Mouse (Mus musculus): Measurements from ENCODE around the gene Olfr450.

Olfr450 gene

GRCm38 (mm10) chr6:42811639-42812038 lies at the start of gene Olfr450:
Gene Olfr450 (plus strand): TSS chr6:42811939.
- DNase-seq (ENCODE audit: low read depth, low spot score), result no peak

GRCm38 (mm10) chr6:42777066-42777465 lies 34.7 kb upstream of the Olfr450 start:
- DNase-seq (ENCODE audit: low read depth, low spot score), result no peak

- DNase-seq (ENCODE audit: low read depth, low spot score), result no peak
These were observed 26.9 kb upstream of the Olfr450 start, which contains the start of gene Olfr452 for GRCm38 (mm10) chr6:42784793-42785192. Gene Olfr452 (plus strand): TSS chr6:42785093.

- DNase-seq (ENCODE audit: low read depth, low spot score), result no peak
These were observed 21.3 kb upstream of the Olfr450 start for GRCm38 (mm10) chr6:42790247-42790948.

GRCm38 (mm10) chr6:42790949-42791556 lies 20.7 kb upstream of the Olfr450 start:
- no peak for DNase-seq (ENCODE audit: low read depth, low spot score)

- DNase-seq (ENCODE audit: low read depth, low spot score), result no peak
These were observed 16.8 kb upstream of the Olfr450 start for GRCm38 (mm10) chr6:42794982-42795381.

GRCm38 (mm10) chr6:42834084-42834483 lies 22.3 kb downstream of the Olfr450 start, which contains the start of gene Olfr449:
Gene Olfr449 (plus strand): TSS chr6:42834384.
- no peak for DNase-seq (ENCODE audit: low read depth, low spot score)

GRCm38 (mm10) chr6:42860222-42860819 lies 48.6 kb downstream of the Olfr450 start:
- peak; percentile 13 for DNase-seq (ENCODE audit: low read depth, low spot score)
